Mouse (Mus musculus) myocyte (in vitro differentiated cells): ENCODE measurements around the gene Mex3d.

Experiments
- CEBPB ChIP-seq: IDR thresholded peaks from 2 replicates; pipeline ENCODE4 v1.6.1; 2011; ENCODE audit warnings: mild to moderate bottlenecking, moderate library complexity; ENCODE audit not compliant: poor library complexity, insufficient read depth, severe bottlenecking
- E2F4 ChIP-seq: IDR thresholded peaks from one replicate; pipeline ENCODE4 v1.6.1; 2011; ENCODE audit warnings: mild to moderate bottlenecking, control low read depth, moderate library complexity; ENCODE audit not compliant: insufficient read depth
- MAX ChIP-seq: IDR thresholded peaks from one replicate; pipeline ENCODE4 v1.6.1; 2011; ENCODE audit warnings: low read depth, mild to moderate bottlenecking, control low read depth
- POLR2A ChIP-seq: IDR thresholded peaks from one replicate; pipeline ENCODE4 v1.6.1; 2011; ENCODE audit warnings: low read depth, mild to moderate bottlenecking, control low read depth, moderate library complexity; ENCODE audit not compliant: insufficient read length
- POLR2AphosphoS2 ChIP-seq: IDR thresholded peaks from one replicate; pipeline ENCODE4 v1.6.1; 2011; ENCODE audit warnings: low read depth, control low read depth; ENCODE audit not compliant: insufficient read length
- SRF ChIP-seq: IDR thresholded peaks from one replicate; pipeline ENCODE4 v1.6.1; 2011; ENCODE audit warnings: low read depth; ENCODE audit not compliant: control insufficient read depth, insufficient read length
- TCF12 ChIP-seq: IDR thresholded peaks from one replicate; pipeline ENCODE4 v1.6.1; 2011; ENCODE audit warnings: mild to moderate bottlenecking, control low read depth; ENCODE audit not compliant: poor library complexity, insufficient read depth, severe bottlenecking
- TCF3 ChIP-seq: IDR thresholded peaks from one replicate; pipeline ENCODE4 v1.6.1; 2011; ENCODE audit warnings: low read depth, control low read depth; ENCODE audit not compliant: insufficient read length
- USF1 ChIP-seq: IDR thresholded peaks from one replicate; pipeline ENCODE4 v1.6.1; 2011; ENCODE audit warnings: low read depth, mild to moderate bottlenecking, control low read depth, moderate library complexity

DNA sequence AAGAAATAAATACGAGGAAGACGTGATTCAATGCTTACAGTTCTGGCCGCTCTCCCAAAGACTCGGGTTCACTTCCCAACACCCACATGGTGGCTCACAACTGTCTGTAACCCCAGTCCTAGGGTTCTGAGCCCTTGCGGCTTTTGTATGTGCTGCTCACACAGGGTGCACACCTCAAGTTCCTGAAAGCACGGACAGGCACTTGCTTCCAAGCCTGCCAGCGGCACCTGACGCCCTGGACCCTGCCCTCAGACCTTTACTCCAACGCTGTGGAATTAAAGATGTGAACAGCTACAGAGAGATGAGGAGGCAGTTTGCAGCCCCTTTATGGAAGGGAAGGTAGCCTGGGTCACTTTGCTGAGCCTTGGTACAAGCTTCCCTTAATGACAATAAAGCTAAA lies 3.2 kb upstream of the Mex3d start:
- TF ChIP-seq CEBPB (no peak), POLR2A (no peak), TCF3 (no peak), MAX (no peak), USF1 (no peak), E2F4 (no peak), POLR2AphosphoS2 (no peak), TCF12 (no peak), SRF (no peak)
